ENCODE assay signal across 20 mouse cellular contexts in the genomic region with DNA sequence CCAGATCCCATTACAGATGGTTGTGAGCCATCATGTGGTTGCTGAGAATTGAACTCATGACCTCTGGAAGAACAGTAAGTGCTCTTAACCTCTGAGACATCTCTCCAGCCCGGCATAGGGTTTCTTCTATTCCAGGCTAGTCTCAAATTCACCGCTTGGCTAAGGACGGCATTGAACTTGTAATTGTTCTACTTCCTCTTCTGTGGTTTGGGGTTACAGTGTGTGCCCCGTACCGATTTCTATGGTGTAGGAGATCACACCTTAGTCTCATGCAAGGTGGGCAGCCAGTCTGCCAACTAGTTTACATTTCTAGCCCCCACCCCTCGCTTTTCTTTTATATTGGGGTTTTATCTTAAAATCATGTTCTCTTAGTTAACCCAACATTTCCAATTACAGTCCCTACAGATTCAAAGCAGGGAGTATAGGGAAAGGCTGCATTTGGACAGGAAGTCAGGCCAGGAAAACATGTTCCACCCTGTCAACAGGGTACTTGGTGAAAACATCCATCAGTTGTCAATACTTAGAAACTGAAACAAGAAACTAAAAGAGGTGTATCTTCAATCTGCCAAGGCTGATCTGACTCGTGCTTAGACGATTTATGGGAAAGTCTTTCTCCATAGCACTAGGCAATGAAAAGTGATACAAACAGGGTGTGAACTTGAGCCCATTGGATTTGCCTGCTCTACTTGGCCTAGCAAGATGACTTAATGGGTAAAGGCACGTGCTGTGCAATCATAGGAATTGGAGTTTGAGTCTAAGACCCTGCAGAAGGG. TPM values are rescaled to one million over a fixed set of nuclear protein-coding genes. Genes with fewer than 3 reads are reported as not detected.
A peak's percentile ranks its signal among the peaks of the same experiment; 100 is the strongest.
DNase-seq lines count a peak whose midpoint lies in the region; ATAC-seq and TF ChIP-seq lines count a peak whose summit lies in the region.
"Had no signal": no experiment of that assay in that cellular context is flagged by ENCODE, and none has a peak within 500 bp of the region (broad histone marks: within the 10 kb centered on the region; RNA-seq: fewer than 3 reads in every experiment).

No protein-coding gene starts in this region.

- H3K4me1 ChIP-seq in liver, postnatal 0 days (ENCODE audit: insufficient read depth): peaks cover 21% of the 10 kb centered on the region
- peaks cover 34% of the 10 kb centered on the region for H3K4me1 ChIP-seq in liver, embryonic 12.5 days

- no peak overlapping the region for H3K9ac ChIP-seq in liver, postnatal 0 days (replicated peaks)
- H3K9ac ChIP-seq in liver, embryonic 12.5 days: no peak overlapping the region
- H3K9ac ChIP-seq: forebrain, postnatal 0 days; heart, embryonic 15.5 days; hindbrain, embryonic 14.5 days; limb, embryonic 15.5 days; midbrain, embryonic 15.5 days had no signal

- TF ChIP-seq EP300 in liver, postnatal 0 days (IDR thresholded peaks at IDR 0.05; ENCODE audit: low read depth): no peak

- H3K9me3 ChIP-seq in liver, postnatal 0 days (ENCODE audit: low read length): no peaks in the 10 kb centered on the region
- no peaks in the 10 kb centered on the region for H3K9me3 ChIP-seq in liver, embryonic 12.5 days (replicated peaks)
- H3K9me3 ChIP-seq: limb, embryonic 15.5 days; midbrain, embryonic 15.5 days had no signal

- H3K36me3 ChIP-seq in liver, postnatal 0 days (replicated peaks; ENCODE audit: insufficient read depth, low read length): no peaks in the 10 kb centered on the region
- H3K36me3 ChIP-seq in liver, embryonic 12.5 days: no peaks in the 10 kb centered on the region
- H3K36me3 ChIP-seq: heart, embryonic 15.5 days; limb, embryonic 15.5 days; midbrain, embryonic 15.5 days had no signal

- DNase-seq in liver, postnatal 0 days: no peak
- DNase-seq in gastrocnemius, postnatal 4 days (ENCODE audit: low spot score in 2 of 2): no peak
- no peak for DNase-seq in cerebellum, adult 9-10 months
- DNase-seq in left cerebral cortex, adult 11 months (ENCODE audit: low spot score): no peak
- DNase-seq: cerebellum, adult 11 months; forebrain, postnatal 0 days; gastrocnemius, postnatal 36 days; kidney, adult 8-10 months had no signal

- no peak overlapping the region for H3K4me3 ChIP-seq in liver, postnatal 0 days (ENCODE audit: low read depth, low read length)
- H3K4me3 ChIP-seq in liver, embryonic 12.5 days: no peak overlapping the region
- H3K4me3 ChIP-seq: heart, embryonic 15.5 days; limb, embryonic 15.5 days; midbrain, embryonic 15.5 days had no signal

- no peak for ATAC-seq in liver, postnatal 0 days
- ATAC-seq in liver, embryonic 12.5 days: no peak
- peak; percentile 50 for ATAC-seq in CD4-positive, CD25-positive, alpha-beta regulatory T cell, adult 4 months
- ATAC-seq in common myeloid progenitor, adult 5-6 weeks (replicated peaks; ENCODE audit: low read depth, poor library complexity, severe bottlenecking): peak; percentile 42; the same call in 1 of the 2 replicates
- ATAC-seq in neutrophil, adult 5-6 weeks (ENCODE audit: extremely low read depth, insufficient number of reproducible peaks, low FRiP score, poor library complexity, severe bottlenecking): peak; percentile 54
- ATAC-seq: forebrain, postnatal 0 days; lung, postnatal 0 days; midbrain, embryonic 15.5 days had no signal

- WGBS in liver, postnatal 0 days (ENCODE audit: insufficient replicate concordance): 46% methylated on average over 9 of the region's 9 CpGs
- WGBS in liver, embryonic 12.5 days (ENCODE audit: insufficient replicate concordance): 51% methylated on average over 9 of the region's 9 CpGs

- peak overlapping the region; percentile 30; the same call in 1 of the 2 replicates for H3K27ac ChIP-seq in liver, postnatal 0 days (ENCODE audit: low read depth)
- H3K27ac ChIP-seq in liver, embryonic 12.5 days: no peak overlapping the region
- H3K27ac ChIP-seq: heart, embryonic 15.5 days; hindbrain, embryonic 14.5 days; limb, embryonic 15.5 days; midbrain, embryonic 15.5 days had no signal

- no peak overlapping the region for H3K4me2 ChIP-seq in liver, postnatal 0 days (ENCODE audit: low read depth, low read length)
- H3K4me2 ChIP-seq in liver, embryonic 12.5 days: no peak overlapping the region
- H3K4me2 ChIP-seq: heart, embryonic 15.5 days; hindbrain, embryonic 14.5 days; limb, embryonic 15.5 days; midbrain, embryonic 15.5 days had no signal

- no peaks in the 10 kb centered on the region for H3K27me3 ChIP-seq in liver, postnatal 0 days (ENCODE audit: insufficient read depth, low read length)
- H3K27me3 ChIP-seq in liver, embryonic 12.5 days (replicated peaks): no peaks in the 10 kb centered on the region
- H3K27me3 ChIP-seq: heart, embryonic 15.5 days; limb, embryonic 15.5 days; midbrain, embryonic 15.5 days had no signal

- no peak for TF ChIP-seq CTCF in liver, postnatal 0 days (IDR thresholded peaks at IDR 0.05; ENCODE audit: low read depth)

RNA-seq across cellular contexts. Expression of a gene that starts 3.1 kb away (rescaled TPM):
- polyA plus RNA-seq in liver, postnatal 0 days (2015; fragmentation: Nextera tagmentation; extraction: Ambion mirVana): 16.5 and 17.3 TPM in 2 replicates
- polyA plus RNA-seq in liver, embryonic 12.5 days (2016; fragmentation: Nextera tagmentation; extraction: Ambion mirVana): 23.0 and 24.9 TPM in 2 replicates
- polyA plus RNA-seq in CD4-positive, CD25-positive, alpha-beta regulatory T cell, adult 4 months (2017; shearing (Covaris generic)): 100 to 1,000 TPM; 611 to 673 TPM
- total RNA-seq in common myeloid progenitor, adult 5-6 weeks (2017): 52.4 and 82.3 TPM in 2 replicates
- total RNA-seq in neutrophil, adult 5-6 weeks (2017): 1,618 and 1,994 TPM in 2 replicates
- 10 to 100 TPM; 23.4 to 23.6 TPM for total RNA-seq in gastrocnemius, postnatal 4 days (2021)

RNA-seq across cellular contexts. Expression of a gene that starts 51.3 kb away (rescaled TPM):
- polyA plus RNA-seq in liver, postnatal 0 days (2015; fragmentation: Nextera tagmentation; extraction: Ambion mirVana): not detected in 2 replicates
- 0.29 TPM in 1 of 2 replicates, not detected in the other for polyA plus RNA-seq in liver, embryonic 12.5 days (2016; fragmentation: Nextera tagmentation; extraction: Ambion mirVana)
- not detected for polyA plus RNA-seq in CD4-positive, CD25-positive, alpha-beta regulatory T cell, adult 4 months (2017; shearing (Covaris generic))
- not detected in 2 replicates for total RNA-seq in common myeloid progenitor, adult 5-6 weeks (2017)
- not detected in 2 replicates for total RNA-seq in neutrophil, adult 5-6 weeks (2017)
- total RNA-seq in gastrocnemius, postnatal 4 days (2021): not detected
- total RNA-seq: forebrain, postnatal 0 days; gastrocnemius, postnatal 36 days; left cerebral cortex, postnatal 10 days had no signal
- polyA plus RNA-seq: cortical plate, adult 2 months; forebrain, postnatal 0 days; heart, embryonic 15.5 days; hindbrain, embryonic 14.5 days; limb, embryonic 15.5 days; lung, postnatal 0 days; midbrain, embryonic 15.5 days; neural tube, embryonic 14.5 days had no signal

RNA-seq across cellular contexts. Expression of a gene that starts 59.1 kb away (rescaled TPM):
- 0.65 and 1.0 TPM in 2 replicates for polyA plus RNA-seq in liver, postnatal 0 days (2015; fragmentation: Nextera tagmentation; extraction: Ambion mirVana)
- polyA plus RNA-seq in liver, embryonic 12.5 days (2016; fragmentation: Nextera tagmentation; extraction: Ambion mirVana): 3.4 TPM in 2 replicates
- under 1 TPM in 1 of 2 experiments, not detected in 1; 0.16 TPM for polyA plus RNA-seq in CD4-positive, CD25-positive, alpha-beta regulatory T cell, adult 4 months (2017; shearing (Covaris generic))
- 5.6 and 7.0 TPM in 2 replicates for total RNA-seq in common myeloid progenitor, adult 5-6 weeks (2017)
- total RNA-seq in neutrophil, adult 5-6 weeks (2017): 0.23 and 0.25 TPM in 2 replicates
- total RNA-seq in gastrocnemius, postnatal 4 days (2021): 10 to 100 TPM; 33.7 to 34.6 TPM

Comparison
In these comparisons a context has a peak if more than half of its experiments do, and no peak if none do; other contexts are left out.
1. ATAC-seq: peak in CD4-positive, CD25-positive, alpha-beta regulatory T cell, adult 4 months (single experiment), common myeloid progenitor, adult 5-6 weeks (single experiment) and neutrophil, adult 5-6 weeks (single experiment); none in liver, postnatal 0 days (single experiment) and liver, embryonic 12.5 days (single experiment).
2. RNA of a gene that starts 3.1 kb away (total RNA-seq): 1,618 to 1,994 TPM in neutrophil, adult 5-6 weeks; 52.4 to 82.3 TPM in common myeloid progenitor, adult 5-6 weeks and 23.4 to 23.6 TPM in gastrocnemius, postnatal 4 days; every median in the first group is over 10 times any median in the second.